Mouse (Mus musculus) kidney, embryonic 16.5 days (tissue): ENCODE data around the gene Atp11a. TPM values are rescaled to one million over a fixed set of nuclear protein-coding genes. Genes with fewer than 3 reads are reported as not detected.

Experiments
- polyA plus RNA-seq: library from polyadenylated mRNA; unstranded; fragments of >200 nt; fragmentation: Nextera tagmentation; extraction: Ambion mirVana; gene quantifications from 2 replicates; pipeline ENCODE4 v1.2.1, GENCODE M21; 2015

Atp11a gene
- polyA plus RNA-seq, 1 experiment from 2014 or later: 14.4 TPM

Other genes with a start within 250 kb of the Atp11a start
- 1.1 and 1.3 TPM in 2 replicates for gene Spaca7, start 184.0 kb upstream of the Atp11a start, polyA plus RNA-seq
- 49.0 and 52.2 TPM in 2 replicates for gene Tubgcp3, start 84.8 kb upstream of the Atp11a start, polyA plus RNA-seq
- 21.5 and 24.1 TPM in 2 replicates for gene Mcf2l, start 116.8 kb downstream of the Atp11a start, polyA plus RNA-seq